Mouse (Mus musculus): ENCODE results near the gene Nid1. TPM values are rescaled to one million over a fixed set of nuclear protein-coding genes. Genes with fewer than 3 reads are reported as not detected.
"Not testable (repeated sequence)": the region's sequence is repeated elsewhere in the genome, so short reads cannot be mapped to it uniquely, and the experiment has no call there.

The Nid1 gene
- polyA plus RNA-seq, 1 experiment from 2014 or later = 72.9 TPM

DNA sequence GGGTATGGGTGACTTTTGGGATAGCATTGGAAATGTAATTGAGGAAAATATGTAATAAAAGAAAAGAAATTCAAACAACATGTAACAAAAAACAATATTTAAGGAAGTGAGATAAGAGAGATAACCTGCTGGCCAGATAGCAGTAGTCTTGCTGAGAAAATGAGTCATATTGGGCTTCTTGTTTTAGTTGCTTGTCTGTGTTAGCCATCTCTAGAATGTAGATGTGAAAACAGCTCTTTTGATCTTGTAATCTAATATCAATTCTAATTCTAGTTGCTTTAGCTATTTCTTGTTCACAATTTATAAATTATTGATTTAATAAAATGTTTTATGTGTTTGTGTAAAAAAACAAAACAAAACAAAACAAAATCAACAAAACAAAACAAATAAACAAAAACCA lies 29.9 kb downstream of the Nid1 start:
- DNase-seq (ENCODE audit: low spot score); H3K4me1 ChIP-seq (replicated peaks; ENCODE audit: control insufficient read depth, insufficient read depth, low read length); H3K4me2 ChIP-seq (replicated peaks); H3K9me3 ChIP-seq (ENCODE audit: control insufficient read depth, low read length); H3K36me3 ChIP-seq (replicated peaks; ENCODE audit: control insufficient read depth, insufficient read depth); ATAC-seq (ENCODE audit: low FRiP score); H3K4me3 ChIP-seq (replicated peaks; ENCODE audit: low read length); H3K27ac ChIP-seq; H3K9ac ChIP-seq; H3K27me3 ChIP-seq (ENCODE audit: control insufficient read depth, insufficient read depth, low read length): not testable (repeated sequence)

DNA sequence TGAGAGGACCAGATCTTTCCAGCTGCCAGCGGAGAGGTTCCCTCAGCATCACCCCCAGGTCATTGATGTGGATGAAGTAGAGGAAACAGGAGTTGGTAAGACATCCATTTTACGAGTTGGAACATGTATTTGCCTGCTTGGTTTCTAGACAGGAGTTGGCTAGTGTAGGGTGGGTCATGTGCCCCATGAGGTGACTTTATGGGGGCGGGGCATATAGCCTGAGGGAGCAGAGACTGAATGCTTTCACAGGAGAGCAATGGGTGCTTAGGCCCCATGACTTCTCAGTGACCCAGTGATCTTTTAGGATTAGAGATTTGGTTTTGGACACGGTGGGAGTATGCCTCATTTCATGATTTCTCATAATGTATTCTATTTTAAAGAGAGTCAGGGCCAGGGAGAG lies 31.2 kb downstream of the Nid1 start:
- Histone ChIP-seq H3K27me3 (ENCODE audit: control insufficient read depth, insufficient read depth, low read length) (no peaks in the 10 kb centered on the region), H3K9me3 (ENCODE audit: control insufficient read depth, low read length) (no peaks in the 10 kb centered on the region), H3K4me2 (replicated peaks) (no peak overlapping the region), H3K36me3 (replicated peaks; ENCODE audit: control insufficient read depth, insufficient read depth) (no peaks in the 10 kb centered on the region), H3K4me1 (replicated peaks; ENCODE audit: control insufficient read depth, insufficient read depth, low read length) (no peaks in the 10 kb centered on the region), H3K4me3 (replicated peaks; ENCODE audit: low read length) (no peak overlapping the region), H3K27ac (no peak overlapping the region), H3K9ac (no peak overlapping the region)
- ATAC-seq (ENCODE audit: low FRiP score) (no peak), DNase-seq (ENCODE audit: low spot score) (no peak)
- 90% methylated on average over 4 of the region's 4 CpGs for WGBS

DNA sequence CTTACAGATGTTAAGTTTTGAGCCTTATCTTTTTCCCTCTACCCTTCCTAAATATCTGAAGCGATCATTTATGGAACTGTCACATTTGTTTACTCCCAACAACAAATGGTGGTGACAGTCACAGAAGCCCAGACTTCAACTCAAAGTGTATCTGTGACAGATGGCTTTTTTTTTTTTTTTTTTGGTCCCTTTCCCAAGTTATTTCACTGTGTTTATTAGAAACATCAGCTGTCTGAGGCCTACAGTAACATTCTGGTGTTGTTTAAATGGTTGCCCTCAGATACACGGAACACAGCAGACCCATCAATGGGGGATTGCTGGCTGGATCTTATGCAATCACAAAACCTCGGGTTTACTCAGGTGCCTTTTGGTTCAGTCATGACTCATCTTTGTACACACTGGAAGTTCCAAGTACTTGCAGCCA lies 34.0 kb downstream of the Nid1 start:
- no peak for DNase-seq (ENCODE audit: low spot score)
- Histone ChIP-seq H3K27me3 (ENCODE audit: control insufficient read depth, insufficient read depth, low read length) (no peaks in the 10 kb centered on the region), H3K9ac (no peak overlapping the region), H3K4me2 (replicated peaks) (no peak overlapping the region), H3K4me3 (replicated peaks; ENCODE audit: low read length) (no peak overlapping the region), H3K9me3 (ENCODE audit: control insufficient read depth, low read length) (no peaks in the 10 kb centered on the region), H3K36me3 (replicated peaks; ENCODE audit: control insufficient read depth, insufficient read depth) (no peaks in the 10 kb centered on the region), H3K27ac (no peak overlapping the region), H3K4me1 (replicated peaks; ENCODE audit: control insufficient read depth, insufficient read depth, low read length) (no peaks in the 10 kb centered on the region)
- WGBS = 91% methylated on average over 3 of the region's 3 CpGs
- no peak for ATAC-seq (ENCODE audit: low FRiP score)

DNA sequence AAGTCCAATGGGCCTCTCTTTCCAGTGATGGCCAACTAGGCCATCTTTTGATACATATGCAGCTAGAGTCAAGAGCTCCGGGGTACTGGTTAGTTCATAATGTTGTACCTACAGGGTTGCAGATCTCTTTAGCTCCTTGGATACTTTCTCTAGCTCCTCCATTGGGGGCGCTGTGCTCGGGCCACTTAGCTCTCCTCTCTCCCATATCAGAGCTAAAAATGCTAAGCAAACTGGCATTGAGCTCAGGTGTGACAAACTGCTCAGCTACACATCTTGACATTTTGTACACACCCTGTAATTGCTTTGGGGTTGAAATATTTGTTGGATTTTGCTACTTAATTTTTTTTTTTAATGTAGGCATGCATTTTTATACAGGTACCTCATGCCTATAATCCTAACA lies 37.1 kb downstream of the Nid1 start:
- not testable (repeated sequence) for H3K36me3 ChIP-seq (replicated peaks; ENCODE audit: control insufficient read depth, insufficient read depth); H3K4me2 ChIP-seq (replicated peaks); ATAC-seq (ENCODE audit: low FRiP score); H3K27ac ChIP-seq; H3K4me1 ChIP-seq (replicated peaks; ENCODE audit: control insufficient read depth, insufficient read depth, low read length); H3K9me3 ChIP-seq (ENCODE audit: control insufficient read depth, low read length); H3K4me3 ChIP-seq (replicated peaks; ENCODE audit: low read length); H3K9ac ChIP-seq; DNase-seq (ENCODE audit: low spot score); H3K27me3 ChIP-seq (ENCODE audit: control insufficient read depth, insufficient read depth, low read length)
- 71% methylated on average over 2 of the region's 3 CpGs for WGBS

DNA sequence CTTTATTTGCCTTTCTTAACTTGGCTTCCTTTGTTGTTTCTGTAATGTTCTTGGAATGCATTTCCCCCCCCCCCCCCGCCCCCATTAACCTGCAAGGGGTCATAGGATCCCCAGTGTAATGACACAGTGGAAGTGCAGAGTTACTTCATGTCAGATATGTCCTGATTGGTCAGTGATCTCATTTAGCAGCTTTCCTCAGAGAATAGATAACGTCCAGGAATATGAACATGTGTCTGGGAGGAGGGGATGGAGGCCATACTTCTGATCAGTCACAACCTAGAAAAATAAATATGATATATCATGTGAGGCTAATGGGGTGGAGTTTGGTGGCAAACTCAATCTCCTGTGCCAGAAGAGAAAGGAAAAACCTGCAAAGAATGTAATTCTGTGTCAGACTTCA lies 37.6 kb downstream of the Nid1 start:
- no peak for DNase-seq (ENCODE audit: low spot score)
- Histone ChIP-seq H3K4me2 (replicated peaks) (no peak overlapping the region), H3K27me3 (ENCODE audit: control insufficient read depth, insufficient read depth, low read length) (no peaks in the 10 kb centered on the region), H3K36me3 (replicated peaks; ENCODE audit: control insufficient read depth, insufficient read depth) (no peaks in the 10 kb centered on the region), H3K9ac (no peak overlapping the region), H3K27ac (no peak overlapping the region), H3K4me3 (replicated peaks; ENCODE audit: low read length) (no peak overlapping the region), H3K4me1 (replicated peaks; ENCODE audit: control insufficient read depth, insufficient read depth, low read length) (no peaks in the 10 kb centered on the region), H3K9me3 (ENCODE audit: control insufficient read depth, low read length) (no peaks in the 10 kb centered on the region)
- WGBS = 50% methylated on average over 2 of the region's 2 CpGs
- ATAC-seq (ENCODE audit: low FRiP score) = no peak

DNA sequence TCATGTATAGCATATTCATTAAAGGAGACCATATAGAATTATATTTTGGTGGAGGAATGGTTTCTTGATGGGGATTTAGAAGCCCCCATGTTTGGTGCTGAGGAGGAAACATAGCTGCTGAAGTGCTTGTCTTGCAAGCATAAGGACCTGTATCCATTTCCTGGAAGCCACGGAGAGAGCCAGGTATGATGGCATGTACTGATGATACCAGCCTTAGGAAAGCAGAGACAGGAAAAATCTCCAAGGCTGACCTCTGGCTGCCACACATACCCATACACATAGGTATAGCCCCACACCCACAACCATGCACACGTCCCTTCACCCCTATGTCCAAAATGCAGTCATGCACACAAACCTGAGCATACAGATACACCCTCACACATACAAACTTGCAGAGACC lies 39.2 kb downstream of the Nid1 start:
- Histone ChIP-seq H3K4me2 (replicated peaks) (no peak overlapping the region), H3K27me3 (ENCODE audit: control insufficient read depth, insufficient read depth, low read length) (no peaks in the 10 kb centered on the region), H3K36me3 (replicated peaks; ENCODE audit: control insufficient read depth, insufficient read depth) (no peaks in the 10 kb centered on the region), H3K9me3 (ENCODE audit: control insufficient read depth, low read length) (no peaks in the 10 kb centered on the region), H3K4me1 (replicated peaks; ENCODE audit: control insufficient read depth, insufficient read depth, low read length) (no peaks in the 10 kb centered on the region), H3K27ac (no peak overlapping the region), H3K9ac (no peak overlapping the region), H3K4me3 (replicated peaks; ENCODE audit: low read length) (no peak overlapping the region)
- no peak for DNase-seq (ENCODE audit: low spot score)
- ATAC-seq (ENCODE audit: low FRiP score) = no peak
- 87% methylated on average over 2 of the region's 2 CpGs for WGBS

DNA sequence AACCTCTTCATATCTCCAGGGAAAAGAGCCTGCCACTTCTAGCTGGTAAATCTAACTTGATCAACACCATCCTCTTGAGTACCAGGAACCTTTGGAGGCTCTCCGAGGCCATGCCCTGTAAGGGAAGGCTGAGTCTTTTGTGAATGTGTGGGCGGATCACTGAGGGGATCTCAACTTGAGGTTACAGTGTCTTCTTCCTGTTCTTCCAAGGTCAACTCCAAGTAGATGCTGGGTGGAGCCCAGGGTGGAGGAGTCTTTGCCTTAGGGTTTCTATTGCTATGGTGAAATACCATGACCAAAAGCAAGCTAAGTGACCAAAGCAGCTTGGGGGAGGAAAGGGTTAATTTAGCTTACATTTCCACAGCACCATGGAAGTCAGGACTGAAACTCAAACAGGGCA lies 39.7 kb downstream of the Nid1 start:
- Histone ChIP-seq H3K9ac (no peak overlapping the region), H3K27me3 (ENCODE audit: control insufficient read depth, insufficient read depth, low read length) (no peaks in the 10 kb centered on the region), H3K9me3 (ENCODE audit: control insufficient read depth, low read length) (no peaks in the 10 kb centered on the region), H3K4me1 (replicated peaks; ENCODE audit: control insufficient read depth, insufficient read depth, low read length) (no peaks in the 10 kb centered on the region), H3K4me2 (replicated peaks) (no peak overlapping the region), H3K36me3 (replicated peaks; ENCODE audit: control insufficient read depth, insufficient read depth) (no peaks in the 10 kb centered on the region), H3K27ac (no peak overlapping the region), H3K4me3 (replicated peaks; ENCODE audit: low read length) (no peak overlapping the region)
- DNase-seq (ENCODE audit: low spot score) = no peak
- ATAC-seq (ENCODE audit: low FRiP score) = no peak
- 93% methylated on average over 2 of the region's 2 CpGs for WGBS

DNA sequence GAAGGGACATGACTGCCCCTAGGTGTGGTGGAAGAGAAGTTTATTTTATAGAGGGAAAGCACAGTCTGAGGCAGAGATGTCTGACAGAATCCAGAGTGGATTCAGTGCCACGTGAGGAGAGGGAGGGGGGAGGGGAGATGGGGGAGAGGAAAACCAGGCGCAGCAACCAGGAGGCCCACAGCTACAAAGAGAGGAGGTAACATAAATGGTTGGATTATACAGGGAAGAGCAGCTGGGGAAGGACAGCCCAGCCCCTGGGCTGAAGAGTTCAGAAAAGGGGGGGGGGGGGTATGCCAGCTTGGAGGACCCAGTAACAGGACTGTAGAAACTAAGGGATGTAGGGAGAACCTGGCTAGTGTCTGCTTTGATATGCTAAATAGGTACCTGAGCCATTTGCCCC lies 42.6 kb downstream of the Nid1 start:
- Histone ChIP-seq H3K36me3 (replicated peaks; ENCODE audit: control insufficient read depth, insufficient read depth) (no peaks in the 10 kb centered on the region), H3K4me1 (replicated peaks; ENCODE audit: control insufficient read depth, insufficient read depth, low read length) (no peaks in the 10 kb centered on the region), H3K27me3 (ENCODE audit: control insufficient read depth, insufficient read depth, low read length) (no peaks in the 10 kb centered on the region), H3K9ac (no peak overlapping the region), H3K27ac (no peak overlapping the region), H3K4me2 (replicated peaks) (no peak overlapping the region), H3K4me3 (replicated peaks; ENCODE audit: low read length) (no peak overlapping the region), H3K9me3 (ENCODE audit: control insufficient read depth, low read length) (no peaks in the 10 kb centered on the region)
- DNase-seq (ENCODE audit: low spot score) = no peak
- 17% methylated on average over 2 of the region's 2 CpGs for WGBS
- ATAC-seq (ENCODE audit: low FRiP score) = no peak

DNA sequence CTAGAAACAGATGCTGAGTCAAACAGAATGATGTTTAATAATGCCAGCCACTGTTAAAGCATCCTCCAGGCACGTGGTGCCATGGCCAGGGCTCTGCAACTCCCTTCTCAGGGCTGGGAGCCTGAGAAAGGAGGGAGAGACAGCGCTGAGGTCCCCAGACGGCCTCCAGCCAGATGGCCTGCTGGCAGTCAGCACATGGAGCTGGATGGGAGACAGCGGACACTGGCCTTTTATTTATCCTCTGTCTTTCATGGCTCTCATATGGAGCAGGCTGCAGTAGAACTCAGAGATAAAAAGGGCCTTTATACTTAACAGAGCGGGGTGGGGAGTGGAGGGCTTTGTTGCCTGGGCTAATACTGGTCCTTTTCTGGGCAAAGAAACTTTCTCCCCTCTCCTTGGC lies 43.7 kb downstream of the Nid1 start:
- no peaks in the 10 kb centered on the region for H3K36me3 ChIP-seq (replicated peaks; ENCODE audit: control insufficient read depth, insufficient read depth)
- ATAC-seq (ENCODE audit: low FRiP score) (peak; percentile 88), DNase-seq (ENCODE audit: low spot score) (no peak)
- H3K4me2 ChIP-seq (replicated peaks) = no peak overlapping the region
- no peak overlapping the region for H3K4me3 ChIP-seq (replicated peaks; ENCODE audit: low read length)
- H3K27me3 ChIP-seq (ENCODE audit: control insufficient read depth, insufficient read depth, low read length) = no peaks in the 10 kb centered on the region
- peak overlapping the region; percentile 54 for H3K27ac ChIP-seq
- no peak overlapping the region for H3K9ac ChIP-seq
- no peaks in the 10 kb centered on the region for H3K4me1 ChIP-seq (replicated peaks; ENCODE audit: control insufficient read depth, insufficient read depth, low read length)
- 21% methylated on average over 5 of the region's 5 CpGs for WGBS
- no peaks in the 10 kb centered on the region for H3K9me3 ChIP-seq (ENCODE audit: control insufficient read depth, low read length)

DNA sequence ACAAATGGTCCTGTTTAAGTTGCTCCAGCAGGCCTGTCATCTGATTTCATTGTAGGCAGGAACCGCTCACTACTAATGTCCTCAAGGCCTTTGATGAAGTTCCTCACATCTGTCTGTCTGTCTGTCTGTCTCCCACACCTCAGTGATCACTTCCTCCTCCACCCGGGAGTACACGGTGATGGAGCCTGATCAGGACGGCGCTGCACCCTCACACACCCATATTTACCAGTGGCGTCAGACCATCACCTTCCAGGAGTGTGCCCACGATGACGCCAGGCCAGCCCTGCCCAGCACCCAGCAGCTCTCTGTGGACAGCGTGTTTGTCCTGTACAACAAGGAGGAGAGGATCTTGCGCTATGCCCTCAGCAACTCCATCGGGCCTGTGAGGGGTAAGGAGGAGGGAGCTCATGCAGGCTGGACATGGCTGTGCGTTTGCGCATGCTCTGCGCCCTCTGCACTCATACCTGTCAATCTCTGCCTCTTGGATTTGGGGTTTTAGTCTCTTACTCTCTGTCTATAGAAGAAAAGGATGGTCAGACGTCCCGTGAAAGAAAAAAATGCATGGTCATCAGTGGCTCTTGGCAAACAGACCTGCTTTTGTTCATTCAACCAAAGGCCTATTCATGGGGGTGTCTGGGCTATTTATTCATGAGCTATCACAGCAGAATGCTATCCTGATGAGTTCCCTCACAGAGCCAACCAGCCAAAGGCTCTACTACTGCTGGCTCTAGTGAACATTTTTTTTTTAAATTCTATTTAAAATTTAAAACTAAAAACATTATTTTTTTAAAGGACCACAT lies 44.7 kb downstream of the Nid1 start:
- 65% methylated on average over 16 of the region's 16 CpGs for WGBS
- no peak overlapping the region for H3K4me2 ChIP-seq (replicated peaks)
- ATAC-seq (ENCODE audit: low FRiP score) (peak; percentile 61; the same call in 1 of the 2 replicates), DNase-seq (ENCODE audit: low spot score) (no peak)
- H3K9ac ChIP-seq = no peak overlapping the region
- no peaks in the 10 kb centered on the region for H3K9me3 ChIP-seq (ENCODE audit: control insufficient read depth, low read length)
- no peak overlapping the region for H3K4me3 ChIP-seq (replicated peaks; ENCODE audit: low read length)
- H3K36me3 ChIP-seq (replicated peaks; ENCODE audit: control insufficient read depth, insufficient read depth) = no peaks in the 10 kb centered on the region
- H3K4me1 ChIP-seq (replicated peaks; ENCODE audit: control insufficient read depth, insufficient read depth, low read length) = no peaks in the 10 kb centered on the region
- no peaks in the 10 kb centered on the region for H3K27me3 ChIP-seq (ENCODE audit: control insufficient read depth, insufficient read depth, low read length)
- H3K27ac ChIP-seq = peak overlapping the region; percentile 55; the same call in 1 of the 2 replicates

Measured in hindbrain, embryonic 14.5 days (tissue).